Mouse (Mus musculus) heart, adult 11 months (tissue): ENCODE data around the gene Mr1.
A peak's percentile ranks its signal among the peaks of the same experiment; 100 is the strongest.
"Not testable (repeated sequence)": the region's sequence is repeated elsewhere in the genome, so short reads cannot be mapped to it uniquely, and the experiment has no call there.

Source experiments
- DNase-seq: peaks from one replicate; pipeline ENCODE4 v3.0.0; 2022

Gene Mr1

GRCm38 (mm10) chr1:155146572-155146980 lies at the start of gene Mr1:
Gene Mr1 (minus strand): TSS chr1:155146814.
- peak; percentile 95 for DNase-seq

GRCm38 (mm10) chr1:155192805-155193368 lies 46.3 kb upstream of the Mr1 start:
- DNase-seq, result peak; percentile 88

- peak; percentile 79 for DNase-seq
Observed at GRCm38 (mm10) chr1:155191671-155192070, 45.1 kb upstream of the Mr1 start.

GRCm38 (mm10) chr1:155191219-155191618 lies 44.6 kb upstream of the Mr1 start:
- DNase-seq, result peak; percentile 89

GRCm38 (mm10) chr1:155188656-155189055 lies 42.0 kb upstream of the Mr1 start:
- DNase-seq, result no peak

GRCm38 (mm10) chr1:155184191-155184590 lies 37.6 kb upstream of the Mr1 start:
- DNase-seq, result no peak

- DNase-seq, result no peak
Observed at GRCm38 (mm10) chr1:155178192-155178924, 31.7 kb upstream of the Mr1 start.

GRCm38 (mm10) chr1:155174424-155174823 lies 27.8 kb upstream of the Mr1 start:
- DNase-seq, result no peak

GRCm38 (mm10) chr1:155173644-155174016 lies 27.0 kb upstream of the Mr1 start:
- not testable (repeated sequence) for DNase-seq

- DNase-seq, result no peak
Observed at GRCm38 (mm10) chr1:155172895-155173643, 26.5 kb upstream of the Mr1 start.

GRCm38 (mm10) chr1:155169935-155170334 lies 23.3 kb upstream of the Mr1 start:
- no peak for DNase-seq

- DNase-seq, result no peak
Observed at GRCm38 (mm10) chr1:155167453-155167852, 20.8 kb upstream of the Mr1 start.

GRCm38 (mm10) chr1:155158970-155159484 lies 12.4 kb upstream of the Mr1 start:
- peak; percentile 97 for DNase-seq

GRCm38 (mm10) chr1:155158141-155158969 lies 11.7 kb upstream of the Mr1 start, which contains the start of gene Stx6:
Gene Stx6 (plus strand): TSS chr1:155158715.
- DNase-seq, result peak; percentile 100

GRCm38 (mm10) chr1:155153906-155154305 lies 7.3 kb upstream of the Mr1 start:
- no peak for DNase-seq

- no peak for DNase-seq
Observed at GRCm38 (mm10) chr1:155150821-155151220, 4.2 kb upstream of the Mr1 start.

GRCm38 (mm10) chr1:155149403-155149802 lies 2.8 kb upstream of the Mr1 start:
- DNase-seq, result no peak

- DNase-seq, result no peak
Observed at GRCm38 (mm10) chr1:155147228-155147627, 614 bp upstream of the Mr1 start.

GRCm38 (mm10) chr1:155145620-155146019 lies 994 bp downstream of the Mr1 start:
- DNase-seq, result peak; percentile 96

- peak; percentile 93 for DNase-seq
Observed at GRCm38 (mm10) chr1:155140076-155140475, 6.5 kb downstream of the Mr1 start.

- DNase-seq, result peak; percentile 97
Observed at GRCm38 (mm10) chr1:155138795-155139194, 7.8 kb downstream of the Mr1 start.

GRCm38 (mm10) chr1:155134866-155135265 lies 11.7 kb downstream of the Mr1 start:
- DNase-seq, result no peak
